Mouse (Mus musculus) erythroblast, adult 5-6 weeks (primary cell): Measurements from ENCODE around the gene Cyb5d2. TPM values are rescaled to one million over a fixed set of nuclear protein-coding genes. Genes with fewer than 3 reads are reported as not detected.

Source experiments
- ATAC-seq: replicated peaks from 2 replicates; pipeline ENCODE4 v1.8.0; 2016; ENCODE audit warnings: moderate number of reproducible peaks, mild to moderate bottlenecking, moderate TSS enrichment, inconsistent platforms; ENCODE audit not compliant: poor library complexity, low FRiP score, severe bottlenecking
- total RNA-seq, 2 experiments: library from RNA; stranded (forward) in 1 of 2; stranded (reverse) in 1 of 2; fragments of 150-400 nt in 1 of 2; fragments of 200-764, 138-1000 nt in 1 of 2; gene quantifications; 2 replicates each; pipeline versions ENCODE4 v1.2.3 to v1.2.4; 2015 to 2017; ENCODE audit warnings: low replicate concordance in 2 of 2

The Cyb5d2 gene
- total RNA-seq (2015; ENCODE audit: low replicate concordance), result 4.6 and 5.8 TPM in 2 replicates
- total RNA-seq (2017; ENCODE audit: low replicate concordance), result 4.5 and 5.2 TPM in 2 replicates

DNA sequence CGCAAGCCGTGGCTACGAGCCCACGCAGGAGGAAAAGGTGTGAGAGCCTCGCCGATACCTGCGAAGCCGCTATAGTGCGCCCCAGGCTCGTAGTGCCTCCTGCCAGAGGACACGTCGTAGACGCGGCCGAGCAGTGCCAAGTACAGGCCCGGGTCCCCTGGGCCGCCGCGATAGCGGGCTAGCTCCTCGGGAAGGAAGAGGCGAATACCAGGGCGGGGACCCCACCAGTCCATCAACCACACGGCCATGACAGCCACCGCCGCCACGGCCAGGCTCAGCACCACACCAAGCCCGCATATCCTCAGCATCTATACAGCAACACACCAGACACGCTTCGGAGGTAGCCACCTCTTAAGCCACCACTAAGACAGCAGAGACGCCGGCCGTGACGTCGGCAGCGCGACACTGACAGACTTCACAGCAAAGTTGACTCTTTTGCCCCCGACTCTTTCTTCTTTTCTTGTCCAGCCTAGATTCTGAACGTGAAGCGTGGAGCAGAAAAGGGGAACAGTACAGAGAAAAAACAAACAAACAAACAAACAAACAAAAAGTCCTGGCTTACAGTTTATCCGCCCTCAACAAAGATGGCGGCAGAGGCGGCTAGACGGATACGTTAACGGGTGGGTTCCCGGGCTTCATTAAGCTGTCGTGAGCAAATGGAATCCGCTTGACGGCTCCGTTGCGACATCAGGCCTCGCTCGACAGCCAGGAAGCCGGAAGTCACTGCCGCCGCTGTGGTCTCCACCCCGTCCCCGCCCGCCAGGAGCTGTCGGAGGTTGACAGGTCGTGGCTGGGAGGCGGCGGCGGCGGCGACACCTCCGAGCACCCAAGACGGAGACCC lies at the start of gene Cyb5d2, which contains the start of gene Zzef1:
Gene Cyb5d2 (minus strand): TSS at position 688 of the 841 bp plus-strand sequence.
Gene Zzef1 (plus strand): TSS at position 772 of the 841 bp plus-strand sequence.
- ATAC-seq, result peak; percentile 91

GRCm38 (mm10) chr11:72845526-72845925 lies 49.6 kb upstream of the Cyb5d2 start:
- ATAC-seq, result no peak

- ATAC-seq, result no peak
These were observed 47.6 kb upstream of the Cyb5d2 start for GRCm38 (mm10) chr11:72843576-72843975.

DNA sequence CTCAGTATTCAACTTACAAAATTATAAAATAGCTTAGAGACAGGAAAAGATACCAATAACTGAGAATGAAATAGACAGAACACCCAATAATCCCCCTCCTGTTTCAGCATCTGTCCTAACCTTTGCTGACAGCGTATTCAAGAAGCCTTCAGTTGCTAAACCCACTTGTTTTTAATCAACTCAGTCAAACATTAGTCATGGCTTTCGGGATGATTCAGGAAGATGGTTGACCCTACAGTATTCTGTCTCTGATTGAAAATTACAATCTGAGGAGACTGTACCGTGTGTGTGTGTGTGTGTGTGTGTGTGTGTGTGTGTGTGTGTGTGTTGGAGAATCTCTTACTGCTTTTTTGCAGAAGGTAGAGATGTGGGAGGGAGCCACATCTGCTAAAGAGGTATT lies 46.8 kb upstream of the Cyb5d2 start:
- no peak for ATAC-seq

GRCm38 (mm10) chr11:72829869-72830268 lies 33.9 kb upstream of the Cyb5d2 start:
- no peak for ATAC-seq

- no peak for ATAC-seq
These were observed 25.1 kb upstream of the Cyb5d2 start for GRCm38 (mm10) chr11:72821041-72821440.

DNA sequence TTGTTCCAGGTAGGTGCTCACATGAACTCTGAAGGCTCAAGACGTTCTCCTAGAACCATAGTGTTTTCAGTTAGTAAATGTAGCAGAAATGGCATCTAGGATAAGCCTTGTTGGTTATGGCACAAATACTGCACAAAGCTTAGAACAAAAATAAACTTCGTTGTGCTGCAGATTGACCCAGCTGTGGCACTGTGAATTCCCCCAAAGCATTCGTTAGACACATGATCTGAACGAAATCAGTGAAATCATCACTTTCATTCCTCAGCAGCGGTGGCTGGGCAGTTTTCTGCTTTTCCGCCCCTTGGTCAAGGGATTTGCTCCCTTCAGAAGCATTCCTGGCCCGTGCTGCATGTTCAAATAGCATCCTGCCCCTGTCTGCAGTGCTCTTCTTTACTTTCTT lies 22.1 kb upstream of the Cyb5d2 start:
- no peak for ATAC-seq

DNA sequence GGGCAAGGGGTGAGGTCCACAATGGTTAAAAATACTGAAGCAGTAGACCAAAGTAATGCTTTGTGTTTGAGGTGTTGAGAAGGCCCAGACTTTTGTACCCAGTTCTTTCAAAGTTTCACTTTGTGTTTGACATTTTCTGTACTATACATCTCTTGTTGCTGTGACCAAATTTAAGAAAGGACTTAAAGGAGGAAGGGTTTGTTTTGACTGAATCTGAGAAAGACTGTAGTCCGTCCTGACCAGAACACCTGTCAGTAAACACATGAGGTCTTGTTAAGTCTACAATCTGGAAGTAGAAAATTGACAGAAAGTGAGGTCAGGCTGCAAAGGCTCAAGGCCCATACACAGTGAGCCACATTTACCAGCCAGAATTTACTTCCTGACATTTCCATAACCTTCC lies 20.9 kb upstream of the Cyb5d2 start:
- no peak for ATAC-seq

GRCm38 (mm10) chr11:72814188-72814587 lies 18.2 kb upstream of the Cyb5d2 start:
- ATAC-seq, result 0 out of 2 replicates have a peak, but pooled peaks have one; percentile 64

DNA sequence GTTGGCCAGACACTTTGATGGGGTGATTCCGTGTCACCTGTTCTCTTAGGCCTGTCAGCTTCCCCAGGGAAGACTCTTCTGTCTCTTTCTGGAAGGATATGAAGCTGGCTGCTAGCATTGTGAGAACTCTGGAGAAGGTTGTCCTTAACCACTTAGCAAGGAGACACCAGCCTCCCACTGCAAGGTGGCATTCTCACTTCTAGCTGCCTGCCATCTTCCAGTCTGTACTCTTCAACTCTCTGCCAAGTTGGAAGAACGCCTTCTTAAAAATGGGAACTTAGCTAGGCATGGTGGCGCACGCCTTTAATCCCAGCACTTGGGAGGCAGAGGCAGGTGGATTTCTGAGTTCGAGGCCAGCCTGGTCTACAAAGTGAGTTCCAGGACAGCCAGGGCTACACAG lies 17.7 kb upstream of the Cyb5d2 start:
- no peak for ATAC-seq

GRCm38 (mm10) chr11:72807992-72808391 lies 12.1 kb upstream of the Cyb5d2 start:
- no peak for ATAC-seq

GRCm38 (mm10) chr11:72806556-72806955 lies 10.6 kb upstream of the Cyb5d2 start:
- no peak for ATAC-seq

DNA sequence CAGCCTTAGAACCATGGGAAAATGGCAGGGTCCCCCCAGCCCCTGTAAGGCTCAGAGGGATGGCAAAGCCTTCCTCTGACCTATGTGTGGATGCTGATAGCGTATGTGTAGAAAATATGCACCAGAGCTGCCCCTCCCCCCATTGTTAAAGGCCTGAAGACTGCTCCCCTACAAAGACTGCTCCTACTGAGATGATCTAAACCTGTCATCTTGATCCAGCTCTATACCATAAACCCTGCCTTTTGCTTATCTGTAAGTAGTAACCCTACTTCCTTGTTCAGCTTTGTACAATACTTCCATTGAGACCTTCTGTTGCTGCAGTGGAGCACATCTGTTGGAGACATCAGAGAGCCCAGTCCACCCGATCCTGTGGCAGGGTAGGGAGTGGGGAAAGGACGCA lies 9.3 kb upstream of the Cyb5d2 start:
- ATAC-seq, result no peak

DNA sequence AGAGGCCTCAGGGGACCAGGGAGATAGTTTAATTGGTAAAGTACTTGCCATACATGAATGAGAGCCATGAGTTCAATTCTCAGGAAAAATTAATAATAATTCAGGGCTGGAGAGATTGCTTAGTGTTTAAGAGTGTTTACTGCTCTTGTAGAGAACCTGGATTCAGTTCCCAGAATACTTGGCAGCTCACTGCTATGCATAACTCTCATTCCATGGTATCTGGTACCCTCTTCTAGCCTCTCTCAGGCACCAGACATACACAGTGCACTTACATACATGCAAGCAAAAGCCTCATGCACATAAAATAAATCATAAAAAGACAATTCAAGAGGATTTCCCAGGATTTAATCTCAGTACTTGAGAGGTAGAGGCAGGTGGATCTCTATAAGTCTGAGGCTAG lies 8.6 kb upstream of the Cyb5d2 start:
- ATAC-seq, result no peak

GRCm38 (mm10) chr11:72803038-72803437 lies 7.1 kb upstream of the Cyb5d2 start:
- no peak for ATAC-seq

DNA sequence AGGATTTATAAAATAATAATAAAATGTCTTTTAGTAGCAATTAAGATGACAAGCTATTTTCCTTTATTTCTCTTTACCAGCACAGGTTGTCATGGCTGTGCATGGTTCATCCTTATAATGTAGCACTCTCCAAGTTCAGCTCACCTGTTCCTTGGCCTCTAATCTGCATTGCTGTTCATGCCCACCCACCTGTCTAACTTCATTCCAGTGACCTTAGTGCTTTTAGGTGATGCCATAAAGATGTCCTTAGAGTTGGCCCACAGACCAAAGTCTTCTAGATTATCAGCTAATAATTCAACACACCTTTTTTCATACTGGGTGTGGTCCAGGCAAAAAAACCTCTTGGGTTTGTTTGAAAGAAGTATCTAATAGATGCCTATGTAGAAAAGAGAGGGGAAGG lies 5.2 kb upstream of the Cyb5d2 start:
- no peak for ATAC-seq

DNA sequence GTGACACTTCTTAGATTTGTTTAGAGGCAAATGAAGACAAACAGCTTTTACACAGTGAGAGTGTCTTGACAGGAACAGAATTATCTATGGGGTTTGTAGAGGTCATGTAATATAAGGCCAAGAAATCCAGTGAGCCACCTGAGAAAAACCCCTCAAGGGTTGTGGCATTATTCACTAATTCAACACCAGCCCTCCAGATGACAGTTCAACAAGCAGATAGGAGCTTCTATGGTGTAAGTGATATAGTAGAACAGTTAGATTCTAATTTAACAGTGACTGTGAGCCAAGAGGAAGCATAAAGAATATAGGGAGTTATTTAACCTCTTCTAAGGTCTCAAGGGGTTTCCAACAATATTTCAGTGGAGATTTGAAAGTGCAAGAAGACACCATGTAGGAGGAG lies 2.2 kb upstream of the Cyb5d2 start:
- ATAC-seq, result no peak

- no peak for ATAC-seq
These were observed 914 bp upstream of the Cyb5d2 start for GRCm38 (mm10) chr11:72796773-72797338.

DNA sequence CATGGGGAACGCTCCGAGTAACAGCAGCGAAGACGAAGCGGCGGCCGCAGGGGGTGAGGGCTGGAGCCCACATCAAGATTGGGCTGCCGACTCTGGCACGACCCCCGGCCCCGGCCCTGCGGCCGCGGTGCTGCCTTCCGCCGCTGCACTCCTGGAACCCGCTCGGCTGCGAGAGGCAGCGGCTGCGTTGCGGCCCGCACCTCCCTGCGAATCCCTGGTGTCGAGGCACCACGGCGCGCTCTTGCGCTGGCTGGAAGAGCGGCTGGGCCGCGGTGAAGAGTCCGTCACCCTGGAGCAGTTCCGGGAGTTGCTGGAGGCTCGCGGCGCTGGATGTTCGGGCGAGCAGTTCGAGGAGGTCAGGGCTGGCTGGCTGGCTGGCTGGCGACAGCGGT lies 350 bp upstream of the Cyb5d2 start:
- ATAC-seq, result peak; percentile 29

DNA sequence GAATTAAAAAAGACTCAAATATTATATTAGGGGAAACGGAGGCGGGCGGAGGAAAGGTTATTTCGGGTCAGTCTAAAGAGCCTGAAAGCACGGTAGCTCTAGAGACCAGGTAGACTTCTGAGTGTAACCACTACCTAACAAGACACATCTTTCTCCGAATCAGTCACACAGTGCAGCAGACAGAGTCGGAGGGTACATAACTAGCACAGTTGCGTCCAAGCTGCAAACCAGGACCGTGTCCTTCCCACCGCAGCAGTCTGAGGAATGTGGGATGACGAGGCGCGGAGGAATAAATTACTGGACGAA lies 840 bp downstream of the Cyb5d2 start:
- no peak for ATAC-seq

DNA sequence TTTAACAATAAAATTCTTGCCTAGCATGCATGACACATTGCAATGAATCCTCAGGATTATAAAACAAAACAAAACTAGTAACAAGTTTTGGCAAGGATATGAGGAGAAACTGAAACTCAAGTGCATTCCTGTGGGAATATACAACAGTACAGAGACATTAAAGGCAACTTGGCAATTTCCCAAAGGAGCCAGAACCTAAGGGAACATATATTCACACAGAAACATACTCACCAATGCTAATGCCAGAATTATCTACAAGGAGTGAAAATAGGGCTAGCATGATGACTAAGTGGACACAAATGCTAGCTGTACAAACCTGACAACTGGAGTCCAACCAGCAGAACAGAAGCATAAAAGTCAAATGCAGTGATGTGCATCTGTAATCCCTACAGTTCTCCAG lies 3.9 kb downstream of the Cyb5d2 start:
- no peak for ATAC-seq
